Mouse (Mus musculus) hematopoietic stem cell, adult 5-6 weeks (primary cell): Measurements from ENCODE around the gene Fam174b. TPM values are rescaled to one million over a fixed set of nuclear protein-coding genes. Genes with fewer than 3 reads are reported as not detected.
A peak's percentile ranks its signal among the peaks of the same experiment; 100 is the strongest.

Experiments
- ATAC-seq, 2 experiments: fragments of 125-278 bp in 1 of 2; replicated peaks in 1 of 2; 2 replicates each; pipeline ENCODE4 v1.8.0; 2016 to 2017; ENCODE audit warnings: inconsistent platforms in 2 of 2, mild to moderate bottlenecking in 2 of 2, moderate number of reproducible peaks in 2 of 2, low read depth in 1 of 2, moderate TSS enrichment in 1 of 2; ENCODE audit not compliant: low FRiP score in 2 of 2, poor library complexity in 2 of 2, severe bottlenecking in 2 of 2, insufficient read depth in 1 of 2, low TSS enrichment in 1 of 2
- total RNA-seq: library from RNA; stranded (forward); fragments of 172-1452, 232-1000 nt; gene quantifications from 2 replicates; pipeline ENCODE4 v1.2.3, GENCODE M21; 2017

Fam174b gene
- total RNA-seq, 1 experiment from 2014 or later = 7.7 TPM

GRCm38 (mm10) chr7:73785815-73786214 lies 45.7 kb downstream of the Fam174b start:
- ATAC-seq = no peak

- no peak for ATAC-seq
Observed at GRCm38 (mm10) chr7:73787513-73787912, 47.4 kb downstream of the Fam174b start.

GRCm38 (mm10) chr7:73791096-73791495 lies 51.0 kb downstream of the Fam174b start:
- no peak for ATAC-seq

- no peak for ATAC-seq
Observed at GRCm38 (mm10) chr7:73792155-73792554, 52.1 kb downstream of the Fam174b start.

- ATAC-seq = no peak
Observed at GRCm38 (mm10) chr7:73792641-73793040, 52.5 kb downstream of the Fam174b start.

- peak in 1 of 2 experiments; percentile 71; a peak in 1 of 4 replicates for ATAC-seq
Observed at GRCm38 (mm10) chr7:73809261-73809660, 69.2 kb downstream of the Fam174b start.

- no peak for ATAC-seq
Observed at GRCm38 (mm10) chr7:73811439-73811838, 71.3 kb downstream of the Fam174b start.

- no peak for ATAC-seq
Observed at GRCm38 (mm10) chr7:73812176-73812575, 72.1 kb downstream of the Fam174b start.

GRCm38 (mm10) chr7:73813887-73814286 lies 73.8 kb downstream of the Fam174b start:
- ATAC-seq = no peak

GRCm38 (mm10) chr7:73814454-73814853 lies 74.4 kb downstream of the Fam174b start:
- no peak for ATAC-seq

GRCm38 (mm10) chr7:73816255-73816996 lies 76.3 kb downstream of the Fam174b start:
- no peak for ATAC-seq

- ATAC-seq = 0 out of 4 replicates have a peak, but pooled peaks of 1 of the 2 experiments have one; percentile 12
Observed at GRCm38 (mm10) chr7:73819366-73819765, 79.3 kb downstream of the Fam174b start.

Other genes with a start within 250 kb of the Fam174b start
- gene Chd2, start 198.5 kb upstream of the Fam174b start, total RNA-seq = 193 and 245 TPM in 2 replicates